Mouse (Mus musculus): ENCODE data around the gene Stk10. TPM values are rescaled to one million over a fixed set of nuclear protein-coding genes. Genes with fewer than 3 reads are reported as not detected.

Stk10 gene
- polyA plus RNA-seq, 1 experiment, result 9.4 TPM

GRCm38 (mm10) chr11:32563660-32564059 lies 30.6 kb downstream of the Stk10 start:
- Histone ChIP-seq H3K27me3 (replicated peaks; ENCODE audit: control insufficient read depth, insufficient read depth, low read length) (no peaks in the 10 kb centered on the region), H3K4me3 (ENCODE audit: insufficient read depth, low read depth, low read length) (no peak overlapping the region), H3K36me3 (ENCODE audit: control insufficient read depth, insufficient read depth, low read length) (no peaks in the 10 kb centered on the region), H3K4me1 (ENCODE audit: control insufficient read depth, insufficient read depth, low read length) (peaks cover 13% of the 10 kb centered on the region; the same call in 1 of the 2 replicates), H3K27ac (ENCODE audit: insufficient read depth, low read depth, low read length) (no peak overlapping the region)
- no peak for DNase-seq
- TF ChIP-seq CTCF (conservative IDR thresholded peaks at IDR 0.05; ENCODE audit: insufficient read depth, insufficient read length, low read depth, low read length) (no peak), POLR2A (IDR thresholded peaks at IDR 0.05; ENCODE audit: low read depth, low read length) (no peak)
- 76% methylated on average over 3 of the region's 3 CpGs for WGBS

DNA sequence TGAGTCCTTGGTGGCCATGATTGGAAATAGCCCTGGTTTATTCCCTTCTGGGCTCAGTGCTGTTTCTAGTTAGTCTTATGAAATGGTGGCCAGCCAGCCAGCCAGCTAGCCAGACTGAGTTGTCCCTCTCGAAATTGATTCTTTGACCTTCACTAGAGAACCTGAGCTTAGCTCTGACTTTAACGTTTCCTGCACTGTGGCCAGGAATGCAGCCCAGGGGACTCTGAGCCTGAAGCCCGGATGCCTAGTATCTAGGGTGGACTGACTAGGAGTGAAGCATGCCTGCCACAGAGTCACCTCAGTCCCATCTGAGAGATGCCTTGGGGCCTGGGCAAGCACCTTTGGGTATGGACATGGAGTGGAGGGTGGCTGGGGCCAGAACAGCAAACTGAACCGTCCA lies 31.5 kb downstream of the Stk10 start:
- peaks cover 13% of the 10 kb centered on the region; the same call in 1 of the 2 replicates for H3K4me1 ChIP-seq (ENCODE audit: control insufficient read depth, insufficient read depth, low read length)
- no peak overlapping the region for H3K4me3 ChIP-seq (ENCODE audit: insufficient read depth, low read depth, low read length)
- H3K27me3 ChIP-seq (replicated peaks; ENCODE audit: control insufficient read depth, insufficient read depth, low read length), result no peaks in the 10 kb centered on the region
- TF ChIP-seq POLR2A (IDR thresholded peaks at IDR 0.05; ENCODE audit: low read depth, low read length), result no peak
- TF ChIP-seq CTCF (conservative IDR thresholded peaks at IDR 0.05; ENCODE audit: insufficient read depth, insufficient read length, low read depth, low read length), result no peak
- no peak for DNase-seq
- 0 out of 2 replicates have a peak overlapping the region, but pooled peaks have one; percentile 3 for H3K27ac ChIP-seq (ENCODE audit: insufficient read depth, low read depth, low read length)
- WGBS, result 34% methylated on average over 4 of the region's 4 CpGs
- no peaks in the 10 kb centered on the region for H3K36me3 ChIP-seq (ENCODE audit: control insufficient read depth, insufficient read depth, low read length)

DNA sequence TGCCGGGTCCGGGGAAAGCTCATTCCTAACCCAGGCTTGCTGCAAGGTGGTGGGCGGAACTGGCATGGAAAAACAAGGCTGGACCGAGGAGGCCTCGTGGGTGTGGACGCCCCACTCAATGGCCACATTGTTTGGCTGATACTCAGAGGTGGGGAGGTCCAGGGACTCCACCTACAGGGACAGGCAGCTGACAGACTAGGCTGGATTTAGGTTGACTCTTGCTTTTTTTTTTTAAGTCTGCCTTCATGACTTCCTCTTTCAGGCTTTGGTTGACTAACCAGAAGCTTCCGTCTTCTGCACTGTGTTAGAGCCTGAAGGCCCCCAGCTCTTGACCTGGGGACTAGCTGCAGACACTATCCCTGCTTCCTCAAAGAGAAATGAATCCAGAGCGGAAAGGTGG lies 32.0 kb downstream of the Stk10 start:
- 40% methylated on average over 8 of the region's 8 CpGs for whole genome bisulfite sequencing
- Histone ChIP-seq H3K4me3 (ENCODE audit: insufficient read depth, low read depth, low read length) (no peak overlapping the region), H3K36me3 (ENCODE audit: control insufficient read depth, insufficient read depth, low read length) (no peaks in the 10 kb centered on the region), H3K27me3 (replicated peaks; ENCODE audit: control insufficient read depth, insufficient read depth, low read length) (no peaks in the 10 kb centered on the region), H3K27ac (ENCODE audit: insufficient read depth, low read depth, low read length) (0 out of 2 replicates have a peak overlapping the region, but pooled peaks have one; percentile 3), H3K4me1 (ENCODE audit: control insufficient read depth, insufficient read depth, low read length) (peaks cover 13% of the 10 kb centered on the region; the same call in 1 of the 2 replicates)
- DNase-seq, result peak; percentile 43
- no peak for TF ChIP-seq POLR2A (IDR thresholded peaks at IDR 0.05; ENCODE audit: low read depth, low read length)
- TF ChIP-seq CTCF (conservative IDR thresholded peaks at IDR 0.05; ENCODE audit: insufficient read depth, insufficient read length, low read depth, low read length), result no peak

DNA sequence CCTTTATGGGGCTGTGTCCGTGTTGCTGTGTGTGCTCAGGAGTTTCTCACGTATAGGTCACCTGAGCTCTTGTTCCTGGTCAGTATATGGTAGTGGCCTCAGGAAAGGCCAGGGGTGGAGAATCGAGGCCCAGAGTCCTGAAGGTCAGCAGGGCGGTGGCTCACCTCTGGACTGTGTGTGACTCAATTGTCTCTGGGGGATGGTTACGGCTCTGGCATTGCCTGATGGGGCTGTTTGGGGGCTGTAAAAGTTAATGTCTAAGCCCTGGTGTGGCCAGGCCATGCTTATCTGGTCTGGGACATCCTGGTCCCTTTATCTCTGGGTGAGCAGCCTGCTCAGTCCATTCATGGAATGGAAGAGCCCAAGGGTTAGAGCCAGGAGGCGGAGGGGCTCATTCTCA lies 33.1 kb downstream of the Stk10 start:
- H3K36me3 ChIP-seq (ENCODE audit: control insufficient read depth, insufficient read depth, low read length), result no peaks in the 10 kb centered on the region
- H3K27me3 ChIP-seq (replicated peaks; ENCODE audit: control insufficient read depth, insufficient read depth, low read length), result no peaks in the 10 kb centered on the region
- no peak for DNase-seq
- no peak overlapping the region for H3K4me3 ChIP-seq (ENCODE audit: insufficient read depth, low read depth, low read length)
- no peak overlapping the region for H3K27ac ChIP-seq (ENCODE audit: insufficient read depth, low read depth, low read length)
- WGBS, result 88% methylated on average over 6 of the region's 6 CpGs
- no peak for TF ChIP-seq CTCF (conservative IDR thresholded peaks at IDR 0.05; ENCODE audit: insufficient read depth, insufficient read length, low read depth, low read length)
- no peak for TF ChIP-seq POLR2A (IDR thresholded peaks at IDR 0.05; ENCODE audit: low read depth, low read length)
- H3K4me1 ChIP-seq (ENCODE audit: control insufficient read depth, insufficient read depth, low read length), result peaks cover 13% of the 10 kb centered on the region; the same call in 1 of the 2 replicates

- H3K36me3 ChIP-seq (ENCODE audit: control insufficient read depth, insufficient read depth, low read length), result no peaks in the 10 kb centered on the region
- H3K27ac ChIP-seq (ENCODE audit: insufficient read depth, low read depth, low read length), result no peak overlapping the region
- no peaks in the 10 kb centered on the region for H3K27me3 ChIP-seq (replicated peaks; ENCODE audit: control insufficient read depth, insufficient read depth, low read length)
- no peak for TF ChIP-seq POLR2A (IDR thresholded peaks at IDR 0.05; ENCODE audit: low read depth, low read length)
- TF ChIP-seq CTCF (conservative IDR thresholded peaks at IDR 0.05; ENCODE audit: insufficient read depth, insufficient read length, low read depth, low read length), result no peak
- DNase-seq, result no peak
- H3K4me1 ChIP-seq (ENCODE audit: control insufficient read depth, insufficient read depth, low read length), result peaks cover 10% of the 10 kb centered on the region; the same call in 1 of the 2 replicates
- WGBS, result 88% methylated on average over 10 of the region's 10 CpGs
- H3K4me3 ChIP-seq (ENCODE audit: insufficient read depth, low read depth, low read length), result no peak overlapping the region
These were observed 34.1 kb downstream of the Stk10 start for GRCm38 (mm10) chr11:32567000-32567855.

GRCm38 (mm10) chr11:32568060-32568459 lies 35.0 kb downstream of the Stk10 start:
- H3K4me1 ChIP-seq (ENCODE audit: control insufficient read depth, insufficient read depth, low read length), result peaks cover 10% of the 10 kb centered on the region; the same call in 1 of the 2 replicates
- 90% methylated on average over 7 of the region's 7 CpGs for WGBS
- no peak for DNase-seq
- H3K27ac ChIP-seq (ENCODE audit: insufficient read depth, low read depth, low read length), result no peak overlapping the region
- TF ChIP-seq CTCF (conservative IDR thresholded peaks at IDR 0.05; ENCODE audit: insufficient read depth, insufficient read length, low read depth, low read length) (no peak), POLR2A (IDR thresholded peaks at IDR 0.05; ENCODE audit: low read depth, low read length) (no peak)
- H3K27me3 ChIP-seq (replicated peaks; ENCODE audit: control insufficient read depth, insufficient read depth, low read length), result no peaks in the 10 kb centered on the region
- no peak overlapping the region for H3K4me3 ChIP-seq (ENCODE audit: insufficient read depth, low read depth, low read length)
- no peaks in the 10 kb centered on the region for H3K36me3 ChIP-seq (ENCODE audit: control insufficient read depth, insufficient read depth, low read length)

- no peaks in the 10 kb centered on the region for H3K36me3 ChIP-seq (ENCODE audit: control insufficient read depth, insufficient read depth, low read length)
- no peak overlapping the region for H3K4me3 ChIP-seq (ENCODE audit: insufficient read depth, low read depth, low read length)
- no peaks in the 10 kb centered on the region for H3K27me3 ChIP-seq (replicated peaks; ENCODE audit: control insufficient read depth, insufficient read depth, low read length)
- no peak for DNase-seq
- 92% methylated on average over 15 of the region's 15 CpGs for WGBS
- TF ChIP-seq POLR2A (IDR thresholded peaks at IDR 0.05; ENCODE audit: low read depth, low read length) (no peak), CTCF (conservative IDR thresholded peaks at IDR 0.05; ENCODE audit: insufficient read depth, insufficient read length, low read depth, low read length) (no peak)
- H3K27ac ChIP-seq (ENCODE audit: insufficient read depth, low read depth, low read length), result no peak overlapping the region
- H3K4me1 ChIP-seq (ENCODE audit: control insufficient read depth, insufficient read depth, low read length), result peaks cover 10% of the 10 kb centered on the region; the same call in 1 of the 2 replicates
These were observed 35.7 kb downstream of the Stk10 start for GRCm38 (mm10) chr11:32568637-32569293.
